In genomic region chr9:44130034-44130433, GRCm38 (mm10) we compare ENCODE assay signal across 8 mouse cellular contexts. TPM values are rescaled to one million over a fixed set of nuclear protein-coding genes. Genes with fewer than 3 reads are reported as not detected.
DNase-seq lines count a peak whose midpoint lies in the region; ATAC-seq and TF ChIP-seq lines count a peak whose summit lies in the region.

No protein-coding gene starts in this region.

- H3K4me1 ChIP-seq in intestine, embryonic 15.5 days (replicated peaks): peaks cover 43% of the 10 kb centered on the region
- peaks cover 32% of the 10 kb centered on the region for H3K4me1 ChIP-seq in liver, postnatal 0 days (ENCODE audit: insufficient read depth)
- H3K4me1 ChIP-seq in neural tube, embryonic 13.5 days (replicated peaks): peaks cover 51% of the 10 kb centered on the region

- WGBS in intestine, embryonic 15.5 days: 1% methylated on average over 27 of the region's 27 CpGs
- 2% methylated on average over 27 of the region's 27 CpGs for WGBS in liver, postnatal 0 days (ENCODE audit: insufficient replicate concordance)
- WGBS in neural tube, embryonic 13.5 days: under 1% methylated on average over 27 of the region's 27 CpGs

- H3K9me3 ChIP-seq in intestine, embryonic 15.5 days: no peaks in the 10 kb centered on the region
- H3K9me3 ChIP-seq in liver, postnatal 0 days (ENCODE audit: low read length): no peaks in the 10 kb centered on the region
- H3K9me3 ChIP-seq in neural tube, embryonic 13.5 days: no peaks in the 10 kb centered on the region

- no peaks in the 10 kb centered on the region for H3K36me3 ChIP-seq in intestine, embryonic 15.5 days
- no peaks in the 10 kb centered on the region for H3K36me3 ChIP-seq in liver, postnatal 0 days (replicated peaks; ENCODE audit: insufficient read depth, low read length)
- no peaks in the 10 kb centered on the region for H3K36me3 ChIP-seq in neural tube, embryonic 13.5 days

- H3K4me2 ChIP-seq in intestine, embryonic 15.5 days (replicated peaks): peak overlapping the region; percentile 86
- H3K4me2 ChIP-seq in liver, postnatal 0 days (ENCODE audit: low read depth, low read length): peak overlapping the region; percentile 71
- peak overlapping the region; percentile 63 for H3K4me2 ChIP-seq in neural tube, embryonic 13.5 days

- DNase-seq in Muller cell, postnatal 12 days (ENCODE audit: inconsistent ontology term): peak; percentile 87
- peak; percentile 68 for DNase-seq in liver, postnatal 0 days
- DNase-seq in thymus, postnatal 36 days: peak; percentile 77 to 85
- DNase-seq in layer of hippocampus, adult 8-10 months (ENCODE audit: low spot score in 2 of 2): no peak

- peak overlapping the region; percentile 89 for H3K27ac ChIP-seq in intestine, embryonic 15.5 days
- peak overlapping the region; percentile 81 for H3K27ac ChIP-seq in liver, postnatal 0 days (ENCODE audit: low read depth)
- peak overlapping the region; percentile 79 for H3K27ac ChIP-seq in neural tube, embryonic 13.5 days (replicated peaks)

- peak overlapping the region; percentile 51 for H3K9ac ChIP-seq in intestine, embryonic 15.5 days
- peak overlapping the region; percentile 37; the same call in 1 of the 2 replicates for H3K9ac ChIP-seq in liver, postnatal 0 days (replicated peaks)
- H3K9ac ChIP-seq in neural tube, embryonic 13.5 days: peak overlapping the region; percentile 67

- peak overlapping the region; percentile 42 for H3K4me3 ChIP-seq in intestine, embryonic 15.5 days (replicated peaks)
- H3K4me3 ChIP-seq in liver, postnatal 0 days (ENCODE audit: low read depth, low read length): peak overlapping the region; percentile 33
- peak overlapping the region; percentile 34 for H3K4me3 ChIP-seq in neural tube, embryonic 13.5 days

- ATAC-seq in common myeloid progenitor, adult 5-6 weeks (replicated peaks; ENCODE audit: low read depth, poor library complexity, severe bottlenecking): peak; percentile 62
- ATAC-seq in granulocyte monocyte progenitor cell, adult 5-6 weeks (replicated peaks; ENCODE audit: poor library complexity, severe bottlenecking): peak; percentile 49
- peak; percentile 68 for ATAC-seq in intestine, embryonic 15.5 days
- ATAC-seq in liver, postnatal 0 days: peak; percentile 58
- peak; percentile 26; the same call in 1 of the 2 replicates for ATAC-seq in neural tube, embryonic 13.5 days (ENCODE audit: low read depth)

- no peak for TF ChIP-seq EP300 in liver, postnatal 0 days (IDR thresholded peaks at IDR 0.05; ENCODE audit: low read depth)

- no peak for TF ChIP-seq CTCF in liver, postnatal 0 days (IDR thresholded peaks at IDR 0.05; ENCODE audit: low read depth)

- H3K27me3 ChIP-seq in intestine, embryonic 15.5 days (replicated peaks): peaks cover 15% of the 10 kb centered on the region
- peaks cover 45% of the 10 kb centered on the region for H3K27me3 ChIP-seq in liver, postnatal 0 days (ENCODE audit: insufficient read depth, low read length)
- peaks cover 56% of the 10 kb centered on the region for H3K27me3 ChIP-seq in neural tube, embryonic 13.5 days

RNA-seq across cellular contexts. Expression of gene Mcam, which starts 4.2 kb away (rescaled TPM):
- 0.15 and 2.6 TPM in 2 replicates for total RNA-seq in common myeloid progenitor, adult 5-6 weeks (2017)
- total RNA-seq in granulocyte monocyte progenitor cell, adult 5-6 weeks (2014; fragmentation: Nextera tagmentation): not detected in 2 replicates
- 0.47 and 1.7 TPM in 2 replicates for total RNA-seq in granulocyte monocyte progenitor cell, adult 5-6 weeks (2017)
- polyA plus RNA-seq in intestine, embryonic 15.5 days (2015; fragmentation: Nextera tagmentation; extraction: Ambion mirVana): 40.0 and 43.5 TPM in 2 replicates
- 4.2 and 4.5 TPM in 2 replicates for polyA plus RNA-seq in liver, postnatal 0 days (2015; fragmentation: Nextera tagmentation; extraction: Ambion mirVana)
- polyA plus RNA-seq in neural tube, embryonic 13.5 days (2015; fragmentation: Nextera tagmentation; extraction: Ambion mirVana): 21.0 and 23.6 TPM in 2 replicates
- 10 to 100 TPM; 13.3 to 16.8 (median 14.8) TPM for total RNA-seq in layer of hippocampus, adult 8-10 months (2022)

RNA-seq across cellular contexts. Expression of gene Rnf26, which starts 16.7 kb away (rescaled TPM):
- 19.3 and 21.8 TPM in 2 replicates for total RNA-seq in common myeloid progenitor, adult 5-6 weeks (2017)
- total RNA-seq in granulocyte monocyte progenitor cell, adult 5-6 weeks (2014; fragmentation: Nextera tagmentation): 44.9 and 55.6 TPM in 2 replicates
- total RNA-seq in granulocyte monocyte progenitor cell, adult 5-6 weeks (2017): 17.8 and 19.3 TPM in 2 replicates
- polyA plus RNA-seq in intestine, embryonic 15.5 days (2015; fragmentation: Nextera tagmentation; extraction: Ambion mirVana): 56.9 and 57.9 TPM in 2 replicates
- polyA plus RNA-seq in liver, postnatal 0 days (2015; fragmentation: Nextera tagmentation; extraction: Ambion mirVana): 17.9 and 18.8 TPM in 2 replicates
- 34.5 and 35.4 TPM in 2 replicates for polyA plus RNA-seq in neural tube, embryonic 13.5 days (2015; fragmentation: Nextera tagmentation; extraction: Ambion mirVana)
- 10 to 100 TPM; 27.2 to 31.7 (median 28.4) TPM for total RNA-seq in layer of hippocampus, adult 8-10 months (2022)

RNA-seq across cellular contexts. Expression of gene Gm49380, which starts 16.7 kb away (rescaled TPM):
- total RNA-seq in common myeloid progenitor, adult 5-6 weeks (2017): not detected in 2 replicates
- total RNA-seq in granulocyte monocyte progenitor cell, adult 5-6 weeks (2014; fragmentation: Nextera tagmentation): not detected in 2 replicates
- total RNA-seq in granulocyte monocyte progenitor cell, adult 5-6 weeks (2017): not detected in 2 replicates
- 0.10 TPM in 1 of 2 replicates, not detected in the other for polyA plus RNA-seq in intestine, embryonic 15.5 days (2015; fragmentation: Nextera tagmentation; extraction: Ambion mirVana)
- not detected in 2 replicates for polyA plus RNA-seq in liver, postnatal 0 days (2015; fragmentation: Nextera tagmentation; extraction: Ambion mirVana)
- 0.18 and 0.28 TPM in 2 replicates for polyA plus RNA-seq in neural tube, embryonic 13.5 days (2015; fragmentation: Nextera tagmentation; extraction: Ambion mirVana)
- 1 to 10 TPM in 1 of 4 experiments, under 1 TPM in 3; 0.43 to 1.1 (median 0.58) TPM for total RNA-seq in layer of hippocampus, adult 8-10 months (2022)

RNA-seq across cellular contexts. Expression of gene C1qtnf5, which starts 23.0 kb away (rescaled TPM):
- not detected in 2 replicates for total RNA-seq in common myeloid progenitor, adult 5-6 weeks (2017)
- total RNA-seq in granulocyte monocyte progenitor cell, adult 5-6 weeks (2014; fragmentation: Nextera tagmentation): not detected in 2 replicates
- total RNA-seq in granulocyte monocyte progenitor cell, adult 5-6 weeks (2017): not detected in 2 replicates
- polyA plus RNA-seq in intestine, embryonic 15.5 days (2015; fragmentation: Nextera tagmentation; extraction: Ambion mirVana): 3.1 and 3.5 TPM in 2 replicates
- 1.0 and 1.3 TPM in 2 replicates for polyA plus RNA-seq in liver, postnatal 0 days (2015; fragmentation: Nextera tagmentation; extraction: Ambion mirVana)
- polyA plus RNA-seq in neural tube, embryonic 13.5 days (2015; fragmentation: Nextera tagmentation; extraction: Ambion mirVana): 3.1 and 3.6 TPM in 2 replicates
- total RNA-seq in layer of hippocampus, adult 8-10 months (2022): 10 to 100 TPM; 14.6 to 23.4 (median 18.8) TPM

RNA-seq across cellular contexts. Expression of gene Mfrp, which starts 28.5 kb away (rescaled TPM):
- total RNA-seq in common myeloid progenitor, adult 5-6 weeks (2017): not detected in 2 replicates
- total RNA-seq in granulocyte monocyte progenitor cell, adult 5-6 weeks (2014; fragmentation: Nextera tagmentation): not detected in 2 replicates
- 0.15 TPM in 1 of 2 replicates, not detected in the other for total RNA-seq in granulocyte monocyte progenitor cell, adult 5-6 weeks (2017)
- polyA plus RNA-seq in intestine, embryonic 15.5 days (2015; fragmentation: Nextera tagmentation; extraction: Ambion mirVana): 0.06 and 0.10 TPM in 2 replicates
- not detected in 2 replicates for polyA plus RNA-seq in liver, postnatal 0 days (2015; fragmentation: Nextera tagmentation; extraction: Ambion mirVana)
- polyA plus RNA-seq in neural tube, embryonic 13.5 days (2015; fragmentation: Nextera tagmentation; extraction: Ambion mirVana): not detected in 2 replicates
- total RNA-seq in layer of hippocampus, adult 8-10 months (2022): 1 to 10 TPM in 2 of 4 experiments, under 1 TPM in 2; 0.33 to 1.4 (median 0.95) TPM

Comparison
In these comparisons a context has a peak if more than half of its experiments do, and no peak if none do; other contexts are left out.
1. DNase-seq: peak in Muller cell, postnatal 12 days (single experiment), liver, postnatal 0 days (single experiment) and thymus, postnatal 36 days (2 of 2); none in layer of hippocampus, adult 8-10 months (0 of 2).
2. Peak in every context shown above with its lines, with median percentiles within 50 percentile points of each other: ATAC-seq, H3K27ac ChIP-seq, H3K4me2 ChIP-seq, H3K4me3 ChIP-seq and H3K9ac ChIP-seq.